Mouse (Mus musculus) myocyte (in vitro differentiated cells): ENCODE measurements at regions not wholly inside any gene's neighbourhood (a gene's known extent, or its start where the extent isn't known, plus 50 kb on each side); places are given as distances from the start of the nearest gene placed in this dataset.

ENCODE experiments used
- E2F4 ChIP-seq: IDR thresholded peaks from one replicate; pipeline ENCODE4 v1.6.1; 2011; ENCODE audit warnings: mild to moderate bottlenecking, control low read depth, moderate library complexity; ENCODE audit not compliant: insufficient read depth
- MAX ChIP-seq: IDR thresholded peaks from one replicate; pipeline ENCODE4 v1.6.1; 2011; ENCODE audit warnings: low read depth, mild to moderate bottlenecking, control low read depth
- MYOD1 ChIP-seq, 3 experiments: IDR thresholded peaks; one replicate each; pipeline ENCODE4 v1.6.1; 2011; ENCODE audit warnings: control low read depth in 2 of 3, low read depth in 2 of 3, mild to moderate bottlenecking in 2 of 3, moderate library complexity in 1 of 3; ENCODE audit not compliant: insufficient read length in 2 of 3, control insufficient read depth in 1 of 3
- MYOG ChIP-seq, 3 experiments: IDR thresholded peaks; one replicate each; pipeline ENCODE4 v1.6.1; 2011; ENCODE audit warnings: control low read depth in 2 of 3, low read depth in 2 of 3, mild to moderate bottlenecking in 2 of 3; ENCODE audit not compliant: insufficient read length in 2 of 3, control insufficient read depth in 1 of 3, insufficient read depth in 1 of 3
- POLR2A ChIP-seq: IDR thresholded peaks from one replicate; pipeline ENCODE4 v1.6.1; 2011; ENCODE audit warnings: low read depth, mild to moderate bottlenecking, control low read depth, moderate library complexity; ENCODE audit not compliant: insufficient read length
- POLR2AphosphoS2 ChIP-seq: IDR thresholded peaks from one replicate; pipeline ENCODE4 v1.6.1; 2011; ENCODE audit warnings: low read depth, control low read depth; ENCODE audit not compliant: insufficient read length
- TCF12 ChIP-seq: IDR thresholded peaks from one replicate; pipeline ENCODE4 v1.6.1; 2011; ENCODE audit warnings: mild to moderate bottlenecking, control low read depth; ENCODE audit not compliant: poor library complexity, insufficient read depth, severe bottlenecking
- USF1 ChIP-seq: IDR thresholded peaks from one replicate; pipeline ENCODE4 v1.6.1; 2011; ENCODE audit warnings: low read depth, mild to moderate bottlenecking, control low read depth, moderate library complexity

- TF ChIP-seq POLR2A: no peak
- TF ChIP-seq USF1: no peak
- TF ChIP-seq TCF12: no peak
- TF ChIP-seq MYOD1 (IDR thresholded peaks at IDR 0.05; ENCODE audit: control insufficient read depth in 1 of 3, insufficient read length in 2 of 3, low read depth in 2 of 3): no peak
- TF ChIP-seq POLR2AphosphoS2: no peak
- TF ChIP-seq E2F4: no peak
- TF ChIP-seq MAX: no peak
- TF ChIP-seq MYOG (IDR thresholded peaks at IDR 0.05; ENCODE audit: control insufficient read depth in 1 of 3, insufficient read depth in 1 of 3, insufficient read length in 2 of 3, low read depth in 2 of 3): no peak
Measured at GRCm38 (mm10) chr6:93165942-93166341, 222.7 kb upstream of the Adamts9 start.
